Mouse (Mus musculus) ES-CJ7 (cell line): ENCODE measurements at regions not wholly inside any gene's neighbourhood (a gene's known extent, or its start where the extent isn't known, plus 50 kb on each side); places are given as distances from the start of the nearest gene placed in this dataset.
A peak's percentile ranks its signal among the peaks of the same experiment; 100 is the strongest.

ENCODE experiments used
- DNase-seq: peaks from one replicate; pipeline ENCODE4 v3.0.0; 2011; ENCODE audit warnings: low read depth, low spot score

- DNase-seq: no peak
Observed at GRCm38 (mm10) chr8:6227901-6228300, 1122.8 kb upstream of the Slc10a2 start.

GRCm38 (mm10) chr8:6225194-6225593 lies 1120.0 kb upstream of the Slc10a2 start:
- DNase-seq: no peak

- no peak for DNase-seq
Observed at GRCm38 (mm10) chr8:6207617-6208349, 1102.6 kb upstream of the Slc10a2 start.

- no peak for DNase-seq
Observed at GRCm38 (mm10) chr8:6204051-6204745, 1099.0 kb upstream of the Slc10a2 start.

GRCm38 (mm10) chr8:6191431-6191830 lies 1086.3 kb upstream of the Slc10a2 start:
- no peak for DNase-seq

GRCm38 (mm10) chr8:6188422-6188821 lies 1083.3 kb upstream of the Slc10a2 start:
- no peak for DNase-seq

GRCm38 (mm10) chr8:6186561-6186960 lies 1081.4 kb upstream of the Slc10a2 start:
- DNase-seq: no peak

GRCm38 (mm10) chr8:6179602-6180001 lies 1074.5 kb upstream of the Slc10a2 start:
- DNase-seq: no peak

- DNase-seq: no peak
Observed at GRCm38 (mm10) chr8:6166433-6166832, 1061.3 kb upstream of the Slc10a2 start.

GRCm38 (mm10) chr8:6165230-6165629 lies 1060.1 kb upstream of the Slc10a2 start:
- DNase-seq: no peak

- DNase-seq: no peak
Observed at GRCm38 (mm10) chr8:6164758-6165157, 1059.6 kb upstream of the Slc10a2 start.

GRCm38 (mm10) chr8:6144588-6144987 lies 1039.4 kb upstream of the Slc10a2 start:
- DNase-seq: no peak

GRCm38 (mm10) chr8:6140090-6140489 lies 1034.9 kb upstream of the Slc10a2 start:
- DNase-seq: no peak

GRCm38 (mm10) chr8:6139171-6139570 lies 1034.0 kb upstream of the Slc10a2 start:
- DNase-seq: no peak

GRCm38 (mm10) chr8:6132243-6132751 lies 1027.1 kb upstream of the Slc10a2 start:
- DNase-seq: no peak

- no peak for DNase-seq
Observed at GRCm38 (mm10) chr8:6125265-6125664, 1020.1 kb upstream of the Slc10a2 start.

- DNase-seq: no peak
Observed at GRCm38 (mm10) chr8:6119506-6119905, 1014.4 kb upstream of the Slc10a2 start.

GRCm38 (mm10) chr8:6111351-6111750 lies 1006.2 kb upstream of the Slc10a2 start:
- no peak for DNase-seq

- DNase-seq: no peak
Observed at GRCm38 (mm10) chr8:6090028-6090427, 984.9 kb upstream of the Slc10a2 start.

- peak; percentile 55 for DNase-seq
Observed at GRCm38 (mm10) chr8:6043939-6044577, 938.9 kb upstream of the Slc10a2 start.

GRCm38 (mm10) chr8:6012206-6012605 lies 907.1 kb upstream of the Slc10a2 start:
- DNase-seq: no peak

GRCm38 (mm10) chr8:6011182-6011581 lies 906.0 kb upstream of the Slc10a2 start:
- DNase-seq: no peak
